Mouse (Mus musculus) small intestine, adult 2 months (tissue): ENCODE measurements around the gene Trnp1. TPM values are rescaled to one million over a fixed set of nuclear protein-coding genes. Genes with fewer than 3 reads are reported as not detected.

Experiments used
- H3K27ac ChIP-seq: fragments of 200-500 bp; 2 replicates; pipeline ENCODE4 v1.5.1; 2012; ENCODE audit warnings: low read depth, low read length, control low read depth, inconsistent platforms; ENCODE audit not compliant: insufficient read depth
- H3K27me3 ChIP-seq: fragments of 200-500 bp; 2 replicates; pipeline ENCODE4 v1.6.1; 2012; ENCODE audit warnings: mild to moderate bottlenecking, moderate library complexity, low read length, inconsistent platforms; ENCODE audit not compliant: control insufficient read depth, insufficient read depth
- H3K36me3 ChIP-seq: fragments of 200-500 bp; 2 replicates; pipeline ENCODE4 v1.6.1; 2012; ENCODE audit warnings: mild to moderate bottlenecking, low read length, control low read depth, inconsistent platforms; ENCODE audit not compliant: control insufficient read depth, insufficient read depth
- H3K4me1 ChIP-seq: fragments of 200-500 bp; 2 replicates; pipeline ENCODE4 v1.6.1; 2012; ENCODE audit warnings: low read length, inconsistent platforms, mixed read lengths; ENCODE audit not compliant: control insufficient read depth, insufficient read depth, insufficient read length
- H3K4me3 ChIP-seq: fragments of 200-500 bp; 2 replicates; pipeline ENCODE4 v1.5.1; 2012; ENCODE audit warnings: low read depth, mild to moderate bottlenecking, control low read depth, inconsistent platforms, low read length, moderate library complexity
- CTCF ChIP-seq: fragments of 200-500 bp; IDR thresholded peaks from 2 replicates; pipeline ENCODE4 v1.5.1; 2012; ENCODE audit warnings: low read depth, mild to moderate bottlenecking, control low read depth, inconsistent platforms, low read length, moderate library complexity, mixed read lengths; ENCODE audit not compliant: insufficient replicate concordance, insufficient read length; ENCODE audit errors: extremely low read depth
- POLR2A ChIP-seq: fragments of 200-500 bp; IDR thresholded peaks from 2 replicates; pipeline ENCODE4 v1.6.1; 2012; ENCODE audit warnings: low read depth, mild to moderate bottlenecking, control low read depth, inconsistent platforms, low read length, moderate library complexity
- WGBS: fragments of 180-500 bp; shearing (Covaris S2); methylation state at CpG from one replicate; pipeline ENCODE4 v1.1.7; 2018; 5-methylcytosine and 5-hydroxymethylcytosine counted together
- polyA plus RNA-seq: library from polyadenylated mRNA; depleted of rRNA; stranded (reverse); fragments of >200 nt; gene quantifications from 2 replicates; pipeline ENCODE4 v1.2.3, GENCODE M21; 2012; rRNA removed

Trnp1 gene
- polyA plus RNA-seq, 1 experiment: 6.2 TPM

DNA sequence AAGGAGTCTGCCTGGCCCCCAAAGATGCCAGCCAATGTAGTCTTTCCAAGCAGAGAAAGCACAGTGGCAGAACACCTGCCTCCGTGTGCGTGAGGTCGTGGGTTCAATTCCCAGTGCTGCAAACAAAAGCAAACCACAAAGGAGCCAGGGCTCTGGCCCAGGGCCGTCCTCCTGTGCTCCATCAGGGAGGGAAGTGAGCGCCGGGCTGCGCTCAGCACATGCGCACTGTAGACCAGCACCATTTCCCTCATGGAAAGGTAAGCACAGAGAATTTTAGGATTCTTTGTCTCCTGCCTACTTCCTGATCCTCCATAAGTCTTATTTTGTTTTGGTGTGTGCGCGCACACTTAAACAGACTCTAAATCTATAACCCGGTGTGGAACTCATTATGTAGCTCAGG lies 50.4 kb downstream of the Trnp1 start:
- H3K4me1 ChIP-seq: peaks cover 12% of the 10 kb centered on the region; the same call in 1 of the 2 replicates
- H3K4me3 ChIP-seq: no peak overlapping the region
- TF ChIP-seq POLR2A: no peak
- TF ChIP-seq CTCF: no peak
- H3K27me3 ChIP-seq: no peaks in the 10 kb centered on the region
- WGBS: 88% methylated on average over 11 of the region's 11 CpGs
- no peak overlapping the region for H3K27ac ChIP-seq
- H3K36me3 ChIP-seq: no peaks in the 10 kb centered on the region

DNA sequence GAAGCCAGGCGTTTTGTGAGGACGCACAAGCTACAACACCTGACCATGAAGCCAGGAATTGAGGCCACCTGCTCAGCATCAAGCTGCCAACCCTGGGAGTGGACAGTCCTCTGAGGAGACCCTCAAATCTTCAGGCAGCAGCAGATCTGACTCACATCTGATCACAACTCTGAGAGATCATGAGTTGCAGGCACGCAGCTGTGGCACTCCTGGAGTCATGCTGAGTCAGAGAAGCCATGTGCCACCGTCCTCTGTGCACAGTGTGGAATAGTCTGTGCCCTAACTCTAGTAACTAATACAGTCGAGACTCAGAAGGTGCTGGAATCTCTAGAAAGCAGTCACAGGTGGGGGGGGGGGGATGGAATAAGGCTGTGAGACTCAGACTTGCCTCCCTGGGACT lies 51.0 kb downstream of the Trnp1 start:
- Histone ChIP-seq H3K4me1 (peaks cover 12% of the 10 kb centered on the region; the same call in 1 of the 2 replicates), H3K27ac (no peak overlapping the region), H3K4me3 (no peak overlapping the region), H3K27me3 (no peaks in the 10 kb centered on the region), H3K36me3 (no peaks in the 10 kb centered on the region)
- WGBS: 70% methylated on average over 5 of the region's 5 CpGs
- no peak for TF ChIP-seq POLR2A
- TF ChIP-seq CTCF: no peak

DNA sequence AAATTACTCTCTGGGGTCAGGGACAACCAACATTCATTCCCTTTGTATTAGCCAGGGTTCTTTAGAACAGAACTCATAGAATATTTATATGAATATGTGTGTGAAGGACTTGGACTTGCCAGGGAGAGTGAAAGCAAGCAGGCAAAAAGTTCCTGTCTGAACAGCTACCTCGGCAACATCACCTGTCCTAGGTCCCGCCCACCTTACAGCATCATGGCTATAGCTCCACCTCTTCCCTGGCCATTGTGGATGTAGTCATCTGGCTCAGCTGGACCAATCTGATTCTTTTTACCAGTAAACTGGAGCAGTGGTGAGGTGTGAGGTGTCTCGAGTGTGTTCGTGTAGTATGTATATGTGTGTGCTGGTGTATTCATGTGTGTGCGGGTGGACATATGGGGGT lies 52.6 kb downstream of the Trnp1 start:
- peaks cover 17% of the 10 kb centered on the region; the same call in 1 of the 2 replicates for H3K4me1 ChIP-seq
- no peaks in the 10 kb centered on the region for H3K27me3 ChIP-seq
- H3K36me3 ChIP-seq: no peaks in the 10 kb centered on the region
- H3K4me3 ChIP-seq: no peak overlapping the region
- no peak overlapping the region for H3K27ac ChIP-seq
- TF ChIP-seq POLR2A (no peak), CTCF (no peak)
- 82% methylated on average over 5 of the region's 5 CpGs for WGBS

DNA sequence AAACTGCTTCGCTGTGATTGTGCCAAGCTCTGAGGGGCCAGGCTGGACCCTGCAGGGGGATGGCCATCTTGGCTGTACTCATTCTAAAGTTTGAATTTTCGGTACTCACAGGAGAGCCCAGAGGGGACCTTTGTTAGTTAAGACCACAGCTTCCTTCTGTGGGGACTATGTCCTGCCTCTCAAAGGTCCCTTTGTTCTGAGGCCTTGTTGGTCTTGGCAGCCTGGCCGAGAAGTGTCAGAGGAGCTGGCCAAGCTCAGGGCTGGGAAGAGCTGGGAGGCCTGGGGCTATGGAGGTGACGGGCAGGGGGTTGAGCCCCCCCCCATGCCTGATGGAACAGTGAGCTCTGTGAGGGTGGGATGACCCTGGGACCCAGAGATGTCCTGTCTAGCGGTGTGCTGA lies 55.3 kb downstream of the Trnp1 start:
- TF ChIP-seq CTCF (no peak), POLR2A (no peak)
- 56% methylated on average over 5 of the region's 5 CpGs for WGBS
- Histone ChIP-seq H3K27ac (no peak overlapping the region), H3K27me3 (no peaks in the 10 kb centered on the region), H3K4me1 (peaks cover 18% of the 10 kb centered on the region), H3K36me3 (no peaks in the 10 kb centered on the region), H3K4me3 (no peak overlapping the region)

DNA sequence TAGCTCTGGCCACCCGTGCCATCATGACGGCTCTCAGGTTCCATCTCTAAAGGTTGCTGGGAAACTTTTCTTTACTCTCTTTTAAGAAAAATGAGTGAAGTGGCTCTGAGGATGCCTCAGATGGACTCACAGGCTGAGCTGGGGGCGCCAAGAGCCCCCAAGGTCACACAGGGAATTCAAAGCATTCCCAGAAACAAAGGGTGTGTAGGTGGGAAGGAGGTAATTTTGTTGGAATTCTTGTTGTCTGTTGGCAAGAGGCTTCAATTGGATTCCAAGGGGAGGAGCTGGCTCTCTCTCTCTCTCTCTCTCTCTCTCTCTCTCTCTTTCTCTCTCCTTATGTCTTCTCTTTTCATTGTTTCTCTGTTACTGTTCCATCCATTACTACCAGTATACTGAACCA lies 56.2 kb downstream of the Trnp1 start:
- H3K27ac ChIP-seq: no peak overlapping the region
- H3K4me1 ChIP-seq: peaks cover 18% of the 10 kb centered on the region
- H3K36me3 ChIP-seq: no peaks in the 10 kb centered on the region
- no peaks in the 10 kb centered on the region for H3K27me3 ChIP-seq
- H3K4me3 ChIP-seq: no peak overlapping the region
- no peak for TF ChIP-seq CTCF
- no peak for TF ChIP-seq POLR2A
- WGBS: 89% methylated on average over 3 of the region's 3 CpGs

Other genes starting within 250 kb of the Trnp1 start
- gene Sytl1, start 235.4 kb downstream of the Trnp1 start, polyA plus RNA-seq: 10.9 and 12.7 TPM in 2 replicates
- 26.2 and 58.0 TPM in 2 replicates for gene Tmem222, start 220.8 kb downstream of the Trnp1 start, polyA plus RNA-seq
- gene Wdtc1, start 145.1 kb downstream of the Trnp1 start, polyA plus RNA-seq: 49.3 and 90.5 TPM in 2 replicates
- 35.4 and 46.3 TPM in 2 replicates for gene Slc9a1, start 128.8 kb downstream of the Trnp1 start, polyA plus RNA-seq
- gene Tent5b, start 18.4 kb downstream of the Trnp1 start, polyA plus RNA-seq: 1.8 and 2.1 TPM in 2 replicates
- 44.4 and 71.0 TPM in 2 replicates for gene Kdf1, start 20.4 kb upstream of the Trnp1 start, polyA plus RNA-seq
- 9.3 and 16.1 TPM in 2 replicates for gene Nudc, start 47.4 kb upstream of the Trnp1 start, polyA plus RNA-seq
- gene Nr0b2, start 54.8 kb upstream of the Trnp1 start, polyA plus RNA-seq: 1.8 and 23.0 TPM in 2 replicates
- gene Gpatch3, start 76.2 kb upstream of the Trnp1 start, polyA plus RNA-seq: 4.1 and 7.3 TPM in 2 replicates
- 40.7 and 77.8 TPM in 2 replicates for gene Gpn2, start 85.8 kb upstream of the Trnp1 start, polyA plus RNA-seq
- 175 and 423 TPM in 2 replicates for gene Sfn, start 103.6 kb upstream of the Trnp1 start, polyA plus RNA-seq
- gene Zdhhc18, start 151.6 kb upstream of the Trnp1 start, polyA plus RNA-seq: 18.7 and 36.7 TPM in 2 replicates
- gene Pigv, start 174.1 kb upstream of the Trnp1 start, polyA plus RNA-seq: 6.0 and 8.9 TPM in 2 replicates